Mouse (Mus musculus): ENCODE data around the gene Ltb.
"Not testable (repeated sequence)": the region's sequence is repeated elsewhere in the genome, so short reads cannot be mapped to it uniquely, and the experiment has no call there.

Gene Ltb

GRCm38 (mm10) chr17:35225456-35225855 lies 31.2 kb downstream of the Ltb start:
- DNase-seq (ENCODE audit: low spot score): no peak

GRCm38 (mm10) chr17:35226561-35227046 lies 32.4 kb downstream of the Ltb start:
- no peak for DNase-seq (ENCODE audit: low spot score)

GRCm38 (mm10) chr17:35231022-35231421 lies 36.8 kb downstream of the Ltb start:
- no peak for DNase-seq (ENCODE audit: low spot score)

- peak; percentile 94 for DNase-seq (ENCODE audit: low spot score)
Observed at GRCm38 (mm10) chr17:35232043-35232442, 37.8 kb downstream of the Ltb start.

- no peak for DNase-seq (ENCODE audit: low spot score)
Observed at GRCm38 (mm10) chr17:35232659-35233058, 38.4 kb downstream of the Ltb start.

- DNase-seq (ENCODE audit: low spot score): no peak
Observed at GRCm38 (mm10) chr17:35233114-35233980, 39.1 kb downstream of the Ltb start, which contains the start of gene Atp6v1g2. Gene Atp6v1g2 (plus strand): TSS chr17:35233660.

GRCm38 (mm10) chr17:35234090-35234489 lies 39.9 kb downstream of the Ltb start:
- DNase-seq (ENCODE audit: low spot score): not testable (repeated sequence)

GRCm38 (mm10) chr17:35234903-35235302 lies 40.7 kb downstream of the Ltb start:
- peak; percentile 68 for DNase-seq (ENCODE audit: low spot score)

GRCm38 (mm10) chr17:35235614-35236389 lies 41.6 kb downstream of the Ltb start, which contains the start of gene Nfkbil1:
Gene Nfkbil1 (minus strand): TSS chr17:35235792.
- DNase-seq (ENCODE audit: low spot score): peak; percentile 98

GRCm38 (mm10) chr17:35236390-35236746 lies 42.1 kb downstream of the Ltb start:
- DNase-seq (ENCODE audit: low spot score): peak; percentile 96

GRCm38 (mm10) chr17:35236996-35237395 lies 42.8 kb downstream of the Ltb start:
- no peak for DNase-seq (ENCODE audit: low spot score)

- DNase-seq (ENCODE audit: low spot score): no peak
Observed at GRCm38 (mm10) chr17:35237504-35237903, 43.3 kb downstream of the Ltb start.

GRCm38 (mm10) chr17:35239700-35240099 lies 45.5 kb downstream of the Ltb start:
- DNase-seq (ENCODE audit: low spot score): no peak

GRCm38 (mm10) chr17:35240384-35241304 lies 46.4 kb downstream of the Ltb start:
- DNase-seq (ENCODE audit: low spot score): no peak

GRCm38 (mm10) chr17:35241305-35242014 lies 47.2 kb downstream of the Ltb start, which contains the start of gene Ddx39b:
Gene Ddx39b (plus strand): TSS chr17:35241746.
- peak; percentile 97 for DNase-seq (ENCODE audit: low spot score)

GRCm38 (mm10) chr17:35242015-35242941 lies 48.0 kb downstream of the Ltb start:
- DNase-seq (ENCODE audit: low spot score): peak; percentile 82

- DNase-seq (ENCODE audit: low spot score): peak; percentile 59
Observed at GRCm38 (mm10) chr17:35243086-35243485, 48.8 kb downstream of the Ltb start.

- no peak for DNase-seq (ENCODE audit: low spot score)
Observed at GRCm38 (mm10) chr17:35244999-35245398, 50.8 kb downstream of the Ltb start.

Data from embryo, embryonic 10.5 days (tissue).